Mouse (Mus musculus): Measurements from ENCODE around the gene Oit1.

The Oit1 gene

GRCm38 (mm10) chr14:8378685-8379313, at the start of gene Oit1:
Oit1 (minus strand) TSS chr14:8378754.
- in situ Hi-C loops (cut with MboI, MseI), result no loop called here

DNA sequence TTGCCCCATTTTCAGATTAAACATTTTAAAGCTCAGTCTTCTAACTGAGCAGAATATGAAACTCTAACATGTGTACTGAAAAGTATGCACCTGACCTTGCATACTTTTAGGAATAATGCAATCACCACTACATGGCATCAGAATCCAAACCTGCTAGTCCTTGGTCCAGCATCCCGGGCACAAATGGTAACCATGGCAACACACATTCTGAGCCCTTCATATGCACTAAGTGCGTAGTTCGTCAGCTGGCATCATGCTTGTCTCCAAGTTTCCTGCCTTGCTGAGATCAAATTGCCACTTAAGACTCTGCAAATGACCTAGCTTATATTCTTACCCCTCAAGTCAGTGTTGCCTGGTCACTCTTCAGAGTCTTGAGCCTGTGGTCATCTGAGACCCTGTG, 44.3 kb upstream of the Oit1 start:
- in situ Hi-C loops (cut with MboI, MseI), result no loop called here

DNA sequence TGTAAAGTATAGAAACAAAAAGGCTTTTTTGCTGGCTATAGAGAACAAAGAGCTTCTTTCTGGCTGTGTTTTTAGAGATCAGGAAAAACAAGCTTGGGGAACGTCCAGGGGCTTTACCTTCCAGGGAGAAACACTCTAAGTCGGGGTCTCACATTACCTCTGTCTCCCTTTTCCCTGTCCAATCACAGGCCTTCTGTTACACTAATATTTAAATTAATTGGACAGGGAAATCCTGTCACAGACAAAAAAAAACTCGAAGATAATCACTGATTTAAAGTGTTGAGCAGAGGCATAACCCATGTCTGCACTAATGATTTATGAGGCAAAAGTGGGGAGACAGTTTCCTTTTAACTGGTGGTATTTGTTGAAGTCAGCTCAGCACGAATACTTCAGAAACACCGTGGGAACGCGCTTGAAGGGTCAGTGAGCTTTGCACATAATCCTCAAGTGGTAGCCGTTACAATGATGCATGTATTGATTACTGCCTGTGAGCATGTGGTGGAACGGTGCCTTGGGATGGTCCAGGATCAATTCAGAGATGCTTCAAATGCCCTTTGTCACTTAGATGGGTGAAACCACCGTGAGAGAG, 42.7 kb upstream of the Oit1 start:
- in situ Hi-C loops (cut with MboI, MseI), result no loop called here

GRCm38 (mm10) chr14:8418610-8419009, 40.1 kb upstream of the Oit1 start:
- in situ Hi-C loops (cut with MboI, MseI), result no loop called here

DNA sequence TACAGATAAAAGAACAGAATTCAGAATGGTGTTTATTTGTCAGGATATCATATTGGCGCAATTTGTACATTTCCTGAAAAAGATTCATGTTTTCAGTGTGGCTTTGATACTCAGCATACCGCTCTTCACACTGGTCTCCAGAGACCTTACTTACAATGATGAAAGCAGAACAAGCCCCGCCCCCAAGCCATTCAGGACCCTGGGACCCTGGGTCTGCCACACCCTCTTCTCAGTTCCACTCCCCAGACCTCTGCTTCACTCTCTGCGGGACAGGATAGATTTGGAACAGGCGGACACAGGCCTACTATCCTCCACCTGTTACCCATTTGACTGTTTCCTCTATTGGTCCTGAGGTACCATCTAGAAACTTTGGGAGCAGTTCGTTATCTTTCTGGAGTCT, 27.4 kb upstream of the Oit1 start:
- in situ Hi-C loops (cut with MboI, MseI), result no loop called here

DNA sequence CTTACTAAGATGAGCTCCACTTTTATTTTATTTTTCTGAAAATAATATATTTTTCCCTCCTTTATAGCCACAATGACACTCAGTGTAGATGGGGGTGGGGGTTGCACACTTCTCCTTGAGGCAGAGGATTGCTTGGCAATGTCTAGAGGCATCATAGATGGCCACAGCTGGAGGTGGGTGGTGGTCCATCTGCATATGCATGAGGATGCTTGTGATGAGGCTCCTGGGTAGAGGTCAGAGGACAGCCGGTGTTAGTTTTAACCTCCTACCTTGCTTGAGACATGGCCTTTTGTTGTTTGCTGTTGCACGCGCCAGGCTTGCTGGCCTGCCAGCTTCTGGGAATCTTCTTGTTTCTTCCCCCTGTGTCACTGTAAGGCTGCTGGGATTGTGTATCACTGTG, 24.8 kb upstream of the Oit1 start:
- in situ Hi-C loops (cut with MboI, MseI), result no loop called here

- in situ Hi-C loops (cut with MboI, MseI), result no loop called here
Measured at GRCm38 (mm10) chr14:8398507-8398906, 20.0 kb upstream of the Oit1 start.

GRCm38 (mm10) chr14:8395690-8396287, 17.2 kb upstream of the Oit1 start:
- in situ Hi-C loops (cut with MboI, MseI), result no loop called here

GRCm38 (mm10) chr14:8392181-8392825, 13.7 kb upstream of the Oit1 start:
- in situ Hi-C loops (cut with MboI, MseI), result no loop called here

GRCm38 (mm10) chr14:8369394-8369793, 9.2 kb downstream of the Oit1 start:
- in situ Hi-C loops (cut with MboI, MseI), result no loop called here

- in situ Hi-C loops (cut with MboI, MseI), result no loop called here
Measured at GRCm38 (mm10) chr14:8368900-8369299, 9.7 kb downstream of the Oit1 start.

GRCm38 (mm10) chr14:8367727-8368520, 10.6 kb downstream of the Oit1 start:
- in situ Hi-C loops (cut with MboI, MseI), result no loop called here

DNA sequence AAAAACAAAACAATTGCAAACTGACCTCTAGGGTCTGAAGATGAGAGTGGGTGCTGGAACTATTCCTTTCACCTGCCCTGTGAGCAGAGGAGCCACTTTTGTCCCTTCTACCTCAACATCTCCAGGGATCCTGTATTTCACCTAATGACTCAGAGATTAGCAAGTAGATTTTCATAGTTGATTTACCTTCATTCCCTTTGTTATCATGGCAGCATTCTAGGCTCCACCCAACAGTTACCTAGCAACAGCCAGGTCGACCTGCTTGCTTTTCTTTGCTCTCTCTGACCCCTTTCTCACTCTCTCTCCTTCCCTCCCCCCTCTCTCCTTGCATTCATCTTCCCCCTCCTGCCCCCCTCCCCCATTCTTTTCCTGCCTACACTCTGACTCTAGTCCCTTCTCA, 11.4 kb downstream of the Oit1 start:
- in situ Hi-C loops (cut with MboI, MseI), result no loop called here

GRCm38 (mm10) chr14:8365833-8366232, 12.7 kb downstream of the Oit1 start:
- in situ Hi-C loops (cut with MboI, MseI), result no loop called here

GRCm38 (mm10) chr14:8356836-8357235, 21.7 kb downstream of the Oit1 start:
- in situ Hi-C loops (cut with MboI, MseI), result loop anchor here in 1 of 2 experiments (10.0 kb wide), 1 partner anchor 392 kb away; no protein-coding TSS in a partner anchor

- in situ Hi-C loops (cut with MboI, MseI), result loop anchor here in 1 of 2 experiments (10.0 kb wide), 1 partner anchor 391 kb away; no protein-coding TSS in a partner anchor
Measured at GRCm38 (mm10) chr14:8355999-8356501, 22.5 kb downstream of the Oit1 start.

- in situ Hi-C loops (cut with MboI, MseI), result no loop called here
Measured at GRCm38 (mm10) chr14:8348927-8349326, 29.6 kb downstream of the Oit1 start.

DNA sequence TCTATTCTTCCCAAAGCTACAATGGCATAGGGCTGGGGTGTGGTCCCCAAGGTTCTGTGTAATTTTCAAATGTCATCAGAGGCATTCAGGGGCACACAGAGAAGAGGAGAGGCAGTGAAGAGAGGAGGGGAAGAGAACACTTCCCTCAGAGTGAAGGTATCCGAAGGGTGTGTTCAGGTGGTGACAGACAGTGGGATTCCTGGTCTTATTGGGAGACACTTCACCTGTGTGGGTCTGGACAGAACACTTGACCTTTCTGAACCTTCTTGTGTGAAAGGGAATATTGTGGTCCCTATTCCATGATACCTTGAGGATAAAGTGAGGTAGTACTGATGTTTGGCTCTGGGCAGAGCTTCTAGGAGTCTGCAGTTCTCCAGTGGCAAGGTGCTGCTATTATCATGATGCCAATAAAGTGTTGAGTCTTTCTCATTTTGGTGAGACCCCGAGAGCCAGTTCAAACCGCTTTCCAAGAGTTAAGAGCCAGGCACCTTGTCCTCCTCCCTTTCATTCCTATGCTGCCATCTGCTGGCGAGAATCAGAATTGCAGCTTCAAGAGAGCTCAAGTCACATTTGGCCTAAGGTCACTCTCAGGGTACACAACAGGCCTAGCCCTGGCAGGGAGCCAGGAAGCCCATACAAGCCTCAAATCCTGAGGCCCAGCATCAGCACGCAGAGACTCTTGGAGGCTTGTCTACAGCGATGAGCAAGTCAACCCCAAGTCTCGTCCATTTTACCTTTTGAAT, 32.1 kb downstream of the Oit1 start:
- in situ Hi-C loops (cut with MboI, MseI), result no loop called here

- in situ Hi-C loops (cut with MboI, MseI), result no loop called here
Measured at GRCm38 (mm10) chr14:8345566-8345965, 33.0 kb downstream of the Oit1 start.

- in situ Hi-C loops (cut with MboI, MseI), result no loop called here
Measured at GRCm38 (mm10) chr14:8342509-8343106, 35.9 kb downstream of the Oit1 start.
